In the genomic region with DNA sequence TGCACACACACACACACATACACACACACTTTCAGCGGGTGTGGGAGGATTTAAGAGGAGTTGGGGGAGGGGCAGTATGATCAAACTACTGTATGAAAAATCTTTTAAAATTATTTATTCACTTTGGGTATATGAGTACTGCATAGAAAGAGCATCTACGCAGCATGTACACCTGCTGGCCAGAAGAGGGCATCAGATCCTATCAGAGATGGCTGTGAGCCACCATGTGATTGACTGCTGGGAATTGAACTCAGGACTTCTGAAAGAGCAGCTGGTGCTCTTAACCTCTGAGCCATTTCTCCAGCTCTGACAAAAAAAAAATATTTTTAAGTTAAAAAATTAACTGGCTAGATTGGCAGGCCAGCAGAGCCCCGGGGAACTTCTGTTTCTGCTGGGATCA, we compare ENCODE assay signal across 9 mouse cellular contexts. TPM values are rescaled to one million over a fixed set of nuclear protein-coding genes. Genes with fewer than 3 reads are reported as not detected.
DNase-seq lines count a peak whose midpoint lies in the region; ATAC-seq and TF ChIP-seq lines count a peak whose summit lies in the region.
"Had no signal": no experiment of that assay in that cellular context is flagged by ENCODE, and none has a peak within 500 bp of the region (broad histone marks: within the 10 kb centered on the region; RNA-seq: fewer than 3 reads in every experiment).

No protein-coding gene starts in this region.

- H3K4me1 ChIP-seq in hindbrain, embryonic 11.5 days (replicated peaks; ENCODE audit: control insufficient read depth, insufficient read depth, low read length), result peaks cover 2% of the 10 kb centered on the region; the same call in 1 of the 2 replicates
- H3K4me1 ChIP-seq in hindbrain, embryonic 13.5 days (replicated peaks), result peaks cover 9% of the 10 kb centered on the region
- no peaks in the 10 kb centered on the region; the same call in 1 of the 2 replicates for H3K4me1 ChIP-seq in lung, adult 2 months (ENCODE audit: control insufficient read depth, insufficient read depth, low read length)

- H3K79me2 ChIP-seq in C2C12 (ENCODE audit: control insufficient read depth, insufficient read depth), result no peaks in the 10 kb centered on the region

- no peak overlapping the region for H3K4me3 ChIP-seq in hindbrain, embryonic 11.5 days (ENCODE audit: low read depth, low read length)
- H3K4me3 ChIP-seq in hindbrain, embryonic 13.5 days, result no peak overlapping the region
- H3K4me3 ChIP-seq in C2C12 (ENCODE audit: insufficient read depth, poor library complexity, severe bottlenecking), result no peak overlapping the region
- H3K4me3 ChIP-seq in lung, adult 2 months (replicated peaks; ENCODE audit: extremely low read depth, low read depth, low read length), result no peak overlapping the region

- no peak for TF ChIP-seq POLR2A in lung, adult 2 months (IDR thresholded peaks at IDR 0.05; ENCODE audit: borderline replicate concordance, extremely low read depth, low read depth, low read length)

- no peak overlapping the region for H3K27ac ChIP-seq in hindbrain, embryonic 11.5 days (ENCODE audit: low read depth, low read length)
- no peak overlapping the region for H3K27ac ChIP-seq in hindbrain, embryonic 13.5 days
- H3K27ac ChIP-seq: macrophage had no signal

- peak; percentile 26 for TF ChIP-seq CTCF in C2C12 (IDR thresholded peaks at IDR 0.05; ENCODE audit: control insufficient read depth, insufficient read depth, insufficient read length)
- TF ChIP-seq CTCF in lung, adult 2 months (IDR thresholded peaks at IDR 0.05; ENCODE audit: insufficient read depth, low read length), result peak; percentile 65

- H3K4me2 ChIP-seq in hindbrain, embryonic 11.5 days (replicated peaks; ENCODE audit: low read depth, low read length), result no peak overlapping the region
- H3K4me2 ChIP-seq in hindbrain, embryonic 13.5 days, result no peak overlapping the region

- H3K79me3 ChIP-seq in C2C12 (ENCODE audit: low read depth), result no peaks in the 10 kb centered on the region

- no peaks in the 10 kb centered on the region for H3K36me3 ChIP-seq in hindbrain, embryonic 11.5 days (ENCODE audit: control insufficient read depth, insufficient read depth, low read length)
- no peaks in the 10 kb centered on the region for H3K36me3 ChIP-seq in hindbrain, embryonic 13.5 days
- H3K36me3 ChIP-seq in C2C12 (ENCODE audit: control insufficient read depth, insufficient read depth), result no peaks in the 10 kb centered on the region

- no peak overlapping the region for H3ac ChIP-seq in C2C12 (ENCODE audit: control insufficient read depth, insufficient read length, low read depth)

- DNase-seq in hindbrain, embryonic 11.5 days (ENCODE audit: low spot score), result peak; percentile 36
- peak; percentile 60 for DNase-seq in ZHBTc4 (ENCODE audit: low read depth, low spot score)
- no peak for DNase-seq in lung, adult 2 months
- no peak for DNase-seq in right cerebral cortex, postnatal 25 days
- no peak for DNase-seq in thymus, postnatal 36 days
- DNase-seq in urinary bladder, adult 18-20 months (ENCODE audit: low spot score in 2 of 2), result no peak

- peaks cover 19% of the 10 kb centered on the region for H3K27me3 ChIP-seq in hindbrain, embryonic 11.5 days (ENCODE audit: control insufficient read depth, insufficient read depth, low read length)
- peaks cover 18% of the 10 kb centered on the region for H3K27me3 ChIP-seq in hindbrain, embryonic 13.5 days
- peaks cover 10% of the 10 kb centered on the region for H3K27me3 ChIP-seq in C2C12 (ENCODE audit: control insufficient read depth, insufficient read depth, insufficient read length)

- no peak for ATAC-seq in hindbrain, embryonic 11.5 days (ENCODE audit: low FRiP score)
- no peak for ATAC-seq in hindbrain, embryonic 13.5 days (ENCODE audit: low FRiP score)

- WGBS in hindbrain, embryonic 11.5 days, result 55% methylated on average over 3 of the region's 3 CpGs
- WGBS in hindbrain, embryonic 13.5 days, result 55% methylated on average over 3 of the region's 3 CpGs
- WGBS in lung, adult 2 months, result 48% methylated on average over 3 of the region's 3 CpGs

- H3K9me3 ChIP-seq in hindbrain, embryonic 11.5 days (ENCODE audit: control insufficient read depth, low read length), result no peaks in the 10 kb centered on the region
- H3K9me3 ChIP-seq in hindbrain, embryonic 13.5 days, result no peaks in the 10 kb centered on the region

- no peak overlapping the region for H3K9ac ChIP-seq in hindbrain, embryonic 11.5 days (ENCODE audit: low read depth, low read length)
- H3K9ac ChIP-seq in hindbrain, embryonic 13.5 days, result no peak overlapping the region

TF ChIP-seq in C2C12, 6 proteins besides CTCF, POLR2A, EP300 and RAD21:
- TF ChIP-seq MYOD1 (IDR thresholded peaks at IDR 0.05; ENCODE audit: control insufficient read depth, insufficient read length, low read depth), result no peak
- TF ChIP-seq FOSL1 (IDR thresholded peaks at IDR 0.05; ENCODE audit: insufficient read depth, low read length, poor library complexity, severe bottlenecking), result no peak
- TF ChIP-seq USF1 (IDR thresholded peaks at IDR 0.05; ENCODE audit: low read depth), result peak; percentile 41

RNA-seq across cellular contexts. Expression of a gene that starts 4.1 kb away (rescaled TPM):
- 2.9 and 3.4 TPM in 2 replicates for polyA plus RNA-seq in hindbrain, embryonic 11.5 days (2014; fragmentation: Nextera tagmentation; extraction: Ambion mirVana)
- 6.8 and 7.2 TPM in 2 replicates for polyA plus RNA-seq in hindbrain, embryonic 13.5 days (2015; fragmentation: Nextera tagmentation; extraction: Ambion mirVana)
- polyA plus RNA-seq in C2C12 (2012; fragmentation: generic; extraction: Trizol), result 3.7 TPM
- polyA plus RNA-seq in lung, adult 2 months (2012; rRNA removed), result 8.3 and 10.1 TPM in 2 replicates

RNA-seq across cellular contexts. Expression of a gene that starts 17.0 kb away (rescaled TPM):
- not detected in 2 replicates for polyA plus RNA-seq in hindbrain, embryonic 11.5 days (2014; fragmentation: Nextera tagmentation; extraction: Ambion mirVana)
- not detected in 2 replicates for polyA plus RNA-seq in hindbrain, embryonic 13.5 days (2015; fragmentation: Nextera tagmentation; extraction: Ambion mirVana)
- not detected for polyA plus RNA-seq in C2C12 (2012; fragmentation: generic; extraction: Trizol)
- not detected in 2 replicates for polyA plus RNA-seq in lung, adult 2 months (2012; rRNA removed)
- polyA plus RNA-seq: macrophage had no signal

RNA-seq across cellular contexts. Expression of a gene that starts 30.5 kb away (rescaled TPM):
- not detected in 2 replicates for polyA plus RNA-seq in hindbrain, embryonic 11.5 days (2014; fragmentation: Nextera tagmentation; extraction: Ambion mirVana)
- polyA plus RNA-seq in hindbrain, embryonic 13.5 days (2015; fragmentation: Nextera tagmentation; extraction: Ambion mirVana), result not detected in 2 replicates
- not detected for polyA plus RNA-seq in C2C12 (2012; fragmentation: generic; extraction: Trizol)
- polyA plus RNA-seq in lung, adult 2 months (2012; rRNA removed), result not detected in 2 replicates
- polyA plus RNA-seq: macrophage had no signal

RNA-seq across cellular contexts. Expression of a gene that starts 36.4 kb away (rescaled TPM):
- 0.42 and 0.78 TPM in 2 replicates for polyA plus RNA-seq in hindbrain, embryonic 11.5 days (2014; fragmentation: Nextera tagmentation; extraction: Ambion mirVana)
- 1.3 and 1.6 TPM in 2 replicates for polyA plus RNA-seq in hindbrain, embryonic 13.5 days (2015; fragmentation: Nextera tagmentation; extraction: Ambion mirVana)
- 1.5 TPM for polyA plus RNA-seq in C2C12 (2012; fragmentation: generic; extraction: Trizol)
- 23.7 and 25.8 TPM in 2 replicates for polyA plus RNA-seq in lung, adult 2 months (2012; rRNA removed)

Comparison
In these comparisons a context has a peak if more than half of its experiments do, and no peak if none do; other contexts are left out.
1. DNase-seq: peak in hindbrain, embryonic 11.5 days (single experiment) and ZHBTc4 (single experiment); none in lung, adult 2 months (single experiment), right cerebral cortex, postnatal 25 days (single experiment), thymus, postnatal 36 days (0 of 2) and urinary bladder, adult 18-20 months (0 of 2).